Mouse (Mus musculus): ENCODE measurements around the gene Acadsb.

Acadsb gene

DNA sequence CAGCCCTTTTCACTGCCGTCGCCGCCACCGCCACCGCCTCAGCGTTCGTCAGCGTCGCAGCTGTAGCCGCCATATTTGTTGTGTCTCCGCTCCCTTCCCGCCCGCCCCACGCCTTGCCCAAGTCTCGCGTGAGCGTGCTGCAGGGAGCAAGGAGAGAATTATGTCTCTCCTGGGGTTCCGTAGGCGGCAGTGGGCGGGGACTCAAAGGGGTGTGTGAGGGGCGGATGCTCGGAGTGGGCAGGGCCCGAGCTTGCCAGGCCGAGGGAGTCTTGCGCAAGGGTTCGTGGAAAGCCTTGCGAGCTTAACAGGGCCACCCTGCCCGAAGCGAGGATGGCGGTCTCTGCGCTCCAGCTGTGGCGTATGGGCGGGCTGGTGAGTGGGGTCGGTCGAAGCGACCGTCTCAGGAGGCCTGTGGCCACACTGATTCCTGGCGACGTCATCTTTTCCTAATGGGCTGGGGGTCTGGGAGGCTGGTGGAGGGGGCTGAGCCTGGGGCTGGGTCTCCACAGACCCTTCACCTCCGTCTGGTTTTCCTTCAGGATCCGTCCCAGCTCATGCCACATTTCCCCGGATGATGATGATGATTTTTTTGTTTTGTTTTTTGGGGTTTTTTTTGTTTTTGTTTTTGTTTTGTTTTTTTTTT is at the start of gene Acadsb, which contains the start of gene Ikzf5:
Acadsb (plus strand) TSS at position 186 of the 643 bp plus-strand sequence.
Ikzf5 (minus strand) TSS at position 106 of the 643 bp plus-strand sequence.
- no peak for TF ChIP-seq GATA4 (IDR thresholded peaks at IDR 0.05; ENCODE audit: insufficient replicate concordance, low read length)

DNA sequence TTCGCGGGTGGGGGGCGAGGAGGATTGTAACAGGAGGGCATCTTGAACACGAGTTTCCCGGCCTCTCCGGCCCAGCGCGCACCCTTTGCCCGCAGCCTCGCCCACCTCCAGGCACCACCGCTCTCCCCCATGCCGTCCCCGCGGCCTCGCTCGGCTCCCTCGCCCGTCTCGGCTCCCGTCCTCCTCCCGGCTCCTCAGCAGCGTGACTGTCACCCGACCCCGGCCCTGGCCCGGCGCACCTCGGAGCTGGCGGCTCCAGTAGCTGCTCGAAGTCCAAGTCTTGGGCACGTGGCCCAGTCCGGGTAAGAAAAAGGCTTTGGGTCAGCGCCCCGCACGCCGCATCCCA is 48.2 kb upstream of the Acadsb start:
- no peak for TF ChIP-seq GATA4 (IDR thresholded peaks at IDR 0.05; ENCODE audit: insufficient replicate concordance, low read length)

DNA sequence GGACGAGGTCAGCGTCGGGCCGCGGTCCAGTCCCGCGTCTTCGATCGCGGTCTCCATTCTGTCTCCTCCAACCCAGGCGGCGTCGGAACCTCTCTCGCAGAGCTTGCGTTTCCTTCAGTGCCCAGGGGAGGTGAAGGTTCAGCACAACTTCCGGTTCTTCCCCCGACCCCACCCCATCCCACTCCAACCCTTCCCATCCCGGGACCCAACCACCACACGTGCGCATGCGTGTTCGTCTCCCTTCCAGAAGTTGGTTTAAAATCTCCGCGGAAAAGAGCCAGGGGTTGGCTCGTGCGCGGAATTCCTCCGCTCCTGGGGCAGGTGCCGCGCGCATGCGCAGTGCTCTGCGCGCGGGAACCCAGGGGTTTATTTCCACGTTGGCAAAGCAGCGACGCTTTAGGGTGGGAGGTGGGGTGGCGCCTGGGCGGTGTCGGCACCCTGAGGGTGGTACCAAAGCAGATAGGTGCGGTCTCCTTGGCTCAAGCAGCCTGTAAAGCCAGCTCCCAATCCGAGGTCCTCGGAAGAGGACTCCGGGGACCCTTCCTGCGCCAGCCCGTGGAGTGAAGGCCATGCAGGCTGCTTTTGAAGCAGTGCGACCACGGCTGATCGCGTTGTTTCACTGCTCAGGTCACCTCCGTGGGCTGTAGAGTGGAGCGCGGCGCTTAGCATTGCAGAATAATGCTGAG is 47.6 kb upstream of the Acadsb start, which contains the start of gene 2310057M21Rik:
2310057M21Rik (minus strand) TSS at position 145 of the 686 bp plus-strand sequence.
- no peak; the same call in 1 of the 2 replicates for TF ChIP-seq GATA4 (IDR thresholded peaks at IDR 0.05; ENCODE audit: insufficient replicate concordance, low read length)

DNA sequence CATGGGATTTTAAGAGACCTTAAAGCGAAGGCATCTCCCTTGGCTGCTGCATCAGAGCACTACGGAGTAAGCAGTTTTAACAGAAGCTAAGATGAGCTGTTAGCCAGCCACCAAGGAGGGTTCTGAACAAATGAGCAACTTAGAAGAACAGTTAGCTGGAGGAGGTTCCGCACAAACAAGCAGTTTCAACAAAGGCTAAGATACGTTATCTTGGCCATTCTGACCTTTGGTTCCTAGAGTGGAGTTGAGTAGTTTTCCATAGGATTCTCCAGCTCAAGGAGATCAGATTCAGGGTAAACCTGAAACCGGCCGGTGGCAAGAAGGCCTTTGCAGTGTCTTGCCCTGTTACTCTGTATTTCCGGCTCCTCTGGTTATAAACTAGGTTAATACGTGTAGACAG is 46.3 kb upstream of the Acadsb start:
- TF ChIP-seq GATA4 (IDR thresholded peaks at IDR 0.05; ENCODE audit: insufficient replicate concordance, low read length): no peak

GRCm38 (mm10) chr7:131370648-131371469 is 39.5 kb upstream of the Acadsb start, which contains the start of gene Pstk:
Pstk (plus strand) TSS chr7:131371141.
- TF ChIP-seq GATA4 (IDR thresholded peaks at IDR 0.05; ENCODE audit: insufficient replicate concordance, low read length): peak; percentile 39; the same call in 1 of the 2 replicates

DNA sequence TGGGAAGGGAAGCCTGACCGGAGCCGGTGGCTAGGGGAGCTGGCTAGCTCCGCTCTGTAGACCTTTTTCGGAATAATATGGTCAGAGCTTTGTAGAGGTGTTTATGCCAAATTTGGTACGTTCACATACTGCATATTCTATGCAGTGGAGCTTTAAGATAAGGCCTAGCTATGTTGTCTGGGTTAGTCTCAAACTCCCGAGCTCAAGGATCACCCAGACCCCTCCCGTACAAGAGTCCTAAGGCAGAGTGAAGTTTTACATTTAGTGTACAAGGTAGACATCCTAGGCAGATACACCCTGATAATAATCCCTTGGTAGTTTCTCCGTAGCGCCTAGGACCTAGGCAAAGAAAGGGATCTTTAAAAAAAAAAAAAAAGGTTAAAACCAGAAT is 38.9 kb upstream of the Acadsb start:
- TF ChIP-seq GATA4 (IDR thresholded peaks at IDR 0.05; ENCODE audit: insufficient replicate concordance, low read length): no peak

GRCm38 (mm10) chr7:131371880-131372651 is 38.3 kb upstream of the Acadsb start:
- TF ChIP-seq GATA4 (IDR thresholded peaks at IDR 0.05; ENCODE audit: insufficient replicate concordance, low read length): no peak

DNA sequence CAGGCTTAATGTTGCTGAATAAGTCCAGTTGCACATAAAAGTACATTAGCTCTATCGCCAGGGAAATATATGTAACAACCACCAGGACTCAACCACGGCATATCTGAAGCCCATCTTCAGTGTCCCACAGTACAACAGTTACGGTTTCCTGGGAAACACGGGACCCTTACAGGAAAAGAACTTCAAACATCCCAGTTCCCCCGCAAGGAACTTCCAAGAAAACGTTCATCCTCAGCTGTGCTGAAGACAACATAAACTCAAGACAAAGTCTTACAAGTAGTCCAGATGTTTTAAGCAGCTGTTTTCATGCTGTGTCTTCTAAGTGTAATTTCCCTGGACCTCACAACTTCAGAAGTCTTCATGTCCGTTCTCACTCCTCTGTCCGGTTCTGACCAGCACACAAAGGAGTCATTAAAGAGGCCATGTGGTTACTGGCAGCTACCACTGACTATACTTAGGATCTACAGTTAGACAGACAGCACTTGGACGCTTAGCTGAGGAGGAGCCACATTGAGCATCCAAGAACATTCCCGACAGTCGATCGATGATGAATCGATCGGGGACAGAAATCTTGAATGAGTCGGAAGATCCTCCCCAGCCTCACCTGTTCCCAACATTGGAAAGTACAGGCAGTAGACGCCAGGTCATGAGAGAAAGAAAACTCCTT is 947 bp upstream of the Acadsb start:
- TF ChIP-seq GATA4 (IDR thresholded peaks at IDR 0.05; ENCODE audit: insufficient replicate concordance, low read length): no peak

- TF ChIP-seq GATA4 (IDR thresholded peaks at IDR 0.05; ENCODE audit: insufficient replicate concordance, low read length): no peak
These were observed 414 bp upstream of the Acadsb start for GRCm38 (mm10) chr7:131409988-131410385.

DNA sequence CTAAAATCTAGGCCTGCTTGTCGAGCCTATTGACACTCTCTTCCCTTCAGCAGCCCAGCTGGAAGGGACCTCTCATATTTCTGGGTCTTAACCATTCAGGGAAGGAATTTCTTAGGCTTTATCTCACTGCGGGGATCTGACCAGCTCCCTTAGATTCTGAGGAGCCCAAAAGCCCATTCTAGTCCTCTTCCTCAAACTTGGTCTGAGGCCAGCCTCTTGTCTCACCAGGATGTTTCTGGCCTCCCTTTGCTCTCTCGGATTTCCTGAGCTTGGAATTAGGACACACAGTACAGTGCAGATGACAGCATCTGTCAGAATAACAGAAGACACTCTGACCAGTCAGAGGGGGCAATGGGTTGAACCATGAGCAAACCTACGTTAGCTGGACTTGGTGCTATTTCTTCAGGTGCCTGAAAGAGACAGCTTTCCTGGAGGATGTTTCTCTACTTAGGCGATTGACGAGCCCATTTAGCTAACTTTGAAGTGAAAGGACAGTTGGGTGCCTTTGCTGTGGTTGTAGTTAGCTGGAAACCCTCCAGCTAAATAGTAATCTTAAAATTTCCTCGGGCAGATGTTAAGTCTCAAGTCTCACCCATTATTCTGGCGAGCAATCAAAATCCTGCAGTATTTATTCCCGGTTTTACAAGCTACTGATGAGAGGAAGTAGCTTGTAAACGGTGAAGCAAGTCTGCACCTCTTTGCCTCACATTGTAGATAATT is 980 bp downstream of the Acadsb start:
- peak; percentile 38; the same call in 1 of the 2 replicates for TF ChIP-seq GATA4 (IDR thresholded peaks at IDR 0.05; ENCODE audit: insufficient replicate concordance, low read length)

DNA sequence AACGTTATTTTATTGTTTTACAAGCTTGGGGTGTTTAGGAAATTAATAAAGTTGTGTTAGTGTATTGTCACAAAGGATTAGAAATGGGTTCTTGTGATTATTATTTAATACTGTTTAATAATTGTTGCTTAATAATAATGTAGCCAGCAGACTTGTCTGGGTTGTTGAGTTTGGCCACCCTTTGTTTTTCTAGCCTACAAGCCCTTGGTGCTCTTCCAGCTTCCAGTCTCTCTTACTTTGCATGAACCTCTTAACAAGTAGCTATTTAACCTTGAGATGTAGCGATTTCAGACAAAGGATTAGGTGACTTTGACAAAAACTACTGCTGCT is 1.5 kb downstream of the Acadsb start:
- no peak for TF ChIP-seq GATA4 (IDR thresholded peaks at IDR 0.05; ENCODE audit: insufficient replicate concordance, low read length)

DNA sequence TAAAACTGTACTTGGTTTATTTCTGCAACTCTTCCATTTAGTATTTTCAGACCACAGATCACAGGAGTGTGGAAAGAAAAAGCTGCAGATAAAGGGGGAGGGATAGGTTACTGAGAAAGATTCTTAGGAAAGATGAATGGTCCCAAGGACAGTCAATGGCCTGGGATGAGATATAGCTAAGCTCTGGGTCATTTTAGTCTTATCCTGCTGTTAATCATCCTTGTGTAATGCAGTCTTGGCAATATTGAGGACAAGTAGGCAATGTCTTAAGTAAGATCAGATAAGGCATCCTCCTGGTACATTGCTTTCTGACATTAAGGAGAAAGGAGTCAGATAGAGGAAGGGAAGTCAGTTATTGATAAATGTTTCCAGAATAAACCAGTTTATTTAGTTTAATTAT is 7.2 kb downstream of the Acadsb start:
- TF ChIP-seq GATA4 (IDR thresholded peaks at IDR 0.05; ENCODE audit: insufficient replicate concordance, low read length): no peak

- no peak for TF ChIP-seq GATA4 (IDR thresholded peaks at IDR 0.05; ENCODE audit: insufficient replicate concordance, low read length)
These were observed 14.5 kb downstream of the Acadsb start for GRCm38 (mm10) chr7:131424912-131425311.

- no peak for TF ChIP-seq GATA4 (IDR thresholded peaks at IDR 0.05; ENCODE audit: insufficient replicate concordance, low read length)
These were observed 16.9 kb downstream of the Acadsb start for GRCm38 (mm10) chr7:131427331-131427730.
